Mouse (Mus musculus): Measurements from ENCODE around the gene Gabbr2. TPM values are rescaled to one million over a fixed set of nuclear protein-coding genes. Genes with fewer than 3 reads are reported as not detected.

The Gabbr2 gene
- polyA plus RNA-seq, 1 experiment from 2014 or later = 0.12 TPM

DNA sequence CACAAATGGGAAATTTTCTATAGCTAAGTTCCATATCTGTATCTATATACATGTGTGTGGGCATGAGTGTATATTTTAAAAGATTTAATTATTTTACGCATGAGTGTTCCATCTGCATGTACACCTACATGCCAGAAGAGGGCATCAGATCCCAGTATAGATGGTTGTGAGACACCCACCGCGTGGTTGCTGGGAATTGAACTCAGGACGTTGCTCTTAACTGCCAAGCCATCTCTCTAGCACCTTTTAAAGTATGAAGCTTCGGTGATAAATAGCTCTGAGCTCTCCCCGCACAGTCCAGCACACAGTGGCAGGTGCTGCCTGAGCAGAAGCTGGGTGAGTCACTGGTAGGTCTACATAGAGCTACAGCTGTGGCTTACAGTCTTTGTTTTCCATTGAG, 374.3 kb downstream of the Gabbr2 start:
- Histone ChIP-seq H3K27ac (replicated peaks) (no peak overlapping the region), H3K4me1 (peaks cover 14% of the 10 kb centered on the region), H3K36me3 (no peaks in the 10 kb centered on the region), H3K9me3 (replicated peaks) (no peaks in the 10 kb centered on the region), H3K27me3 (ENCODE audit: low read depth, poor library complexity, severe bottlenecking) (peaks cover 48% of the 10 kb centered on the region), H3K4me3 (no peak overlapping the region)
- DNase-seq (ENCODE audit: low spot score) = no peak
- WGBS = 74% methylated on average over 6 of the region's 6 CpGs

DNA sequence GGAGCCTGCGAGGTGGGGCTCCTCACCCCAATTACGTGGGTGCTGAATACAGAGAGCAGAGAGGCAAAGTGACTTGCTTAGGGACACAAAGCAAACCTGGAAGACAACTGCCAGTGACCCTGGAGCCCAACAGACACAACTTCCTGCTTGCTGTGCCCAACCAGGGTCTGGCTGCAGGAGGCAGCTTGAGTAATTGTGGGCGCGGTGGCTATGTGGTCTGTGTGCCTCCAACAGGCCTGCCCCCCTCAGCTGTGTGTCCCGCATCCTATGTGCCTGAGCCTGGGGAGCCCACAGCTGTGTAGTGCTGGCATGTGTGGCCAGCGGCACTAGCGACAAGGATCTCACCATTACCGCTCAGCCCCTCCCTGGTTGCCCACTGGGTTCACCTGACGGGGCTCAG, 377.0 kb downstream of the Gabbr2 start:
- Histone ChIP-seq H3K36me3 (no peaks in the 10 kb centered on the region), H3K27me3 (ENCODE audit: low read depth, poor library complexity, severe bottlenecking) (peaks cover 28% of the 10 kb centered on the region), H3K4me1 (peaks cover under 1% of the 10 kb centered on the region; the same call in 1 of the 2 replicates), H3K4me3 (no peak overlapping the region), H3K9me3 (replicated peaks) (no peaks in the 10 kb centered on the region), H3K27ac (replicated peaks) (no peak overlapping the region)
- DNase-seq (ENCODE audit: low spot score) = no peak
- 77% methylated on average over 9 of the region's 9 CpGs for WGBS

DNA sequence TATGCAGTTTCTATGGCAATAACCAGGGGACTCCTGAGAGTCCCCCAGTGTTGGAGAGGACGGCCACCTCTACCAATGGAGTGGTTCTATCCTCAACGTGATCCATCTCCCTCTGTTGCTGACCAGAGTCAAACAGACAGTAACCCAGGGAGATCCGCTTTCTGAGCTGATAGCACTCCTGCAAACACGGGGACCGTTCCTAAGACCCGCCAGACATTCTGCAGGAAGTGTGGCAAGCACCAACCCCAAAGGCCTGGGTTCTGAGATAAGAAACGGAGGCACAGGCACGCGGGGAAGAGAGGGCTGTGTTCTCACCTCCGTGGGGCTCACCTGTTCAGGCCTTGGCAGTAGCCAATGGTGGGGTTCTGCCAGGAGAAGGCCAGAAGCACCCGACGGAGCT, 378.1 kb downstream of the Gabbr2 start:
- Histone ChIP-seq H3K4me3 (no peak overlapping the region), H3K4me1 (no peaks in the 10 kb centered on the region), H3K27ac (replicated peaks) (no peak overlapping the region), H3K9me3 (replicated peaks) (no peaks in the 10 kb centered on the region), H3K27me3 (ENCODE audit: low read depth, poor library complexity, severe bottlenecking) (peaks cover 27% of the 10 kb centered on the region), H3K36me3 (no peaks in the 10 kb centered on the region)
- 86% methylated on average over 12 of the region's 12 CpGs for WGBS
- no peak for DNase-seq (ENCODE audit: low spot score)

Other genes starting within 250 kb of the Gabbr2 start
- 2.9 and 3.3 TPM in 2 replicates for gene Anks6, start 65.6 kb upstream of the Gabbr2 start, polyA plus RNA-seq (2016; fragmentation: Nextera tagmentation; extraction: Ambion mirVana)
- gene Galnt12, start 100.0 kb upstream of the Gabbr2 start, polyA plus RNA-seq (2016; fragmentation: Nextera tagmentation; extraction: Ambion mirVana) = 6.5 and 7.8 TPM in 2 replicates
- gene Col15a1, start 216.3 kb upstream of the Gabbr2 start, polyA plus RNA-seq (2016; fragmentation: Nextera tagmentation; extraction: Ambion mirVana) = 2.5 and 2.7 TPM in 2 replicates

Data from midbrain, embryonic 10.5 days (tissue).